Mouse (Mus musculus) layer of hippocampus, postnatal 10 days (tissue): ENCODE data around the gene Chrnb1. TPM values are rescaled to one million over a fixed set of nuclear protein-coding genes. Genes with fewer than 3 reads are reported as not detected.

Experiments used
- DNase-seq, 2 experiments: peaks; one replicate each; pipeline ENCODE4 v3.0.0; 2021; ENCODE audit warnings: low spot score in 2 of 2
- total RNA-seq, 2 experiments: library from RNA; stranded (reverse); gene quantifications; 2 replicates each; pipeline ENCODE4 v1.2.3; 2021

The Chrnb1 gene
- total RNA-seq, 2 experiments from 2014 or later = 1.1 to 1.6 TPM

GRCm38 (mm10) chr11:69751635-69752034, 44.1 kb downstream of the Chrnb1 start:
- no peak for DNase-seq

Other genes starting within 250 kb of the Chrnb1 start
- 1 to 10 TPM; 8.0 to 8.6 TPM for gene Dnah2, start 246.8 kb downstream of the Chrnb1 start, total RNA-seq
- gene Efnb3, start 235.7 kb downstream of the Chrnb1 start, total RNA-seq = 100 to 1,000 TPM; 203 to 217 TPM
- gene Wrap53, start 215.7 kb downstream of the Chrnb1 start, total RNA-seq = 10 to 100 TPM in 1 of 2 experiments, 1 to 10 TPM in 1; 7.7 to 10.6 TPM
- 10 to 100 TPM; 31.4 to 31.8 TPM for gene Trp53, start 215.6 kb downstream of the Chrnb1 start, total RNA-seq
- gene Atp1b2, start 190.0 kb downstream of the Chrnb1 start, total RNA-seq = 100 to 1,000 TPM; 456 to 463 TPM
- not detected for gene Shbg, start 178.0 kb downstream of the Chrnb1 start, total RNA-seq
- gene Sat2, start 173.9 kb downstream of the Chrnb1 start, total RNA-seq = 10 to 100 TPM; 15.0 to 17.1 TPM
- 100 to 1,000 TPM in 1 of 2 experiments, 10 to 100 TPM in 1; 99.2 to 103 TPM for gene Fxr2, start 163.0 kb downstream of the Chrnb1 start, total RNA-seq
- gene Sox15, start 140.6 kb downstream of the Chrnb1 start, total RNA-seq = not detected
- gene Mpdu1, start 133.3 kb downstream of the Chrnb1 start, total RNA-seq = 10 to 100 TPM; 85.9 to 89.9 TPM
- 10 to 100 TPM in 1 of 2 experiments, 1 to 10 TPM in 1; 8.4 to 11.5 TPM for gene Cd68, start 129.8 kb downstream of the Chrnb1 start, total RNA-seq
- 100 to 1,000 TPM; 492 to 501 TPM for gene Eif4a1, start 123.5 kb downstream of the Chrnb1 start, total RNA-seq
- 10 to 100 TPM; 88.0 to 98.7 TPM for gene Senp3, start 113.9 kb downstream of the Chrnb1 start, total RNA-seq
- gene Tnfsf13, start 110.2 kb downstream of the Chrnb1 start, total RNA-seq = 1 to 10 TPM; 1.1 to 1.2 TPM
- 1 to 10 TPM; 6.7 to 8.3 TPM for gene Tnfsf12, start 100.1 kb downstream of the Chrnb1 start, total RNA-seq
- gene Tnfsfm13, start 99.8 kb downstream of the Chrnb1 start, total RNA-seq = under 1 TPM; 0.69 to 0.76 TPM
- 10 to 100 TPM; 55.6 to 59.4 TPM for gene Polr2a, start 37.3 kb downstream of the Chrnb1 start, total RNA-seq
- under 1 TPM in 1 of 2 experiments, not detected in 1; 0.22 TPM for gene Slc35g3, start 34.0 kb downstream of the Chrnb1 start, total RNA-seq
- 10 to 100 TPM; 69.7 to 72.8 TPM for gene Zbtb4, start 30.0 kb downstream of the Chrnb1 start, total RNA-seq
- gene Fgf11, start 5.9 kb upstream of the Chrnb1 start, total RNA-seq = 10 to 100 TPM; 26.8 to 26.9 TPM
- gene Tmem102, start 9.7 kb upstream of the Chrnb1 start, total RNA-seq = not detected
- gene Gm39566, start 19.4 kb upstream of the Chrnb1 start, total RNA-seq = not detected
- not detected for gene Spem2, start 22.5 kb upstream of the Chrnb1 start, total RNA-seq
- gene Spem1, start 26.2 kb upstream of the Chrnb1 start, total RNA-seq = under 1 TPM; 0.34 to 0.54 TPM
- gene Nlgn2, start 41.8 kb upstream of the Chrnb1 start, total RNA-seq = 100 to 1,000 TPM; 227 to 245 TPM
- 100 to 1,000 TPM; 148 to 153 TPM for gene Tmem256, start 42.6 kb upstream of the Chrnb1 start, total RNA-seq
- gene Plscr3, start 50.4 kb upstream of the Chrnb1 start, total RNA-seq = 10 to 100 TPM; 31.2 to 37.7 TPM
- under 1 TPM in 1 of 2 experiments, not detected in 1; 0.25 TPM for gene Tnk1, start 62.8 kb upstream of the Chrnb1 start, total RNA-seq
- gene Tmem95, start 82.1 kb upstream of the Chrnb1 start, total RNA-seq = not detected
- gene Kctd11, start 85.5 kb upstream of the Chrnb1 start, total RNA-seq = under 1 TPM; 0.85 TPM
- gene Acap1, start 99.6 kb upstream of the Chrnb1 start, total RNA-seq = under 1 TPM; 0.16 to 0.21 TPM
- gene 2810408A11Rik, start 105.0 kb upstream of the Chrnb1 start, total RNA-seq = 1 to 10 TPM; 2.4 to 2.5 TPM
- 100 to 1,000 TPM; 127 to 146 TPM for gene Neurl4, start 105.1 kb upstream of the Chrnb1 start, total RNA-seq
- gene Gps2, start 117.9 kb upstream of the Chrnb1 start, total RNA-seq = 10 to 100 TPM; 27.8 to 30.2 TPM
- gene Eif5a, start 126.0 kb upstream of the Chrnb1 start, total RNA-seq = 100 to 1,000 TPM; 479 to 501 TPM
- gene Ybx2, start 139.9 kb upstream of the Chrnb1 start, total RNA-seq = 1 to 10 TPM; 9.2 to 9.5 TPM
- gene Slc2a4, start 152.2 kb upstream of the Chrnb1 start, total RNA-seq = 1 to 10 TPM; 1.7 to 2.0 TPM
- gene Cldn7, start 168.8 kb upstream of the Chrnb1 start, total RNA-seq = not detected
- gene Ctdnep1, start 185.2 kb upstream of the Chrnb1 start, total RNA-seq = 100 to 1,000 TPM; 101 to 105 TPM
- 10 to 100 TPM; 98.0 to 99.5 TPM for gene Elp5, start 186.6 kb upstream of the Chrnb1 start, total RNA-seq
- 100 to 1,000 TPM; 256 to 267 TPM for gene Gabarap, start 195.2 kb upstream of the Chrnb1 start, total RNA-seq
- gene Phf23, start 199.8 kb upstream of the Chrnb1 start, total RNA-seq = 10 to 100 TPM; 40.1 to 43.7 TPM
- 10 to 100 TPM; 26.1 to 38.9 TPM for gene Dvl2, start 204.7 kb upstream of the Chrnb1 start, total RNA-seq
- 10 to 100 TPM; 55.7 to 57.6 TPM for gene Acadvl, start 219.5 kb upstream of the Chrnb1 start, total RNA-seq
- 100 to 1,000 TPM; 705 to 717 TPM for gene Dlg4, start 221.0 kb upstream of the Chrnb1 start, total RNA-seq